Mouse (Mus musculus): ENCODE results near the gene Vsig4. TPM values are rescaled to one million over a fixed set of nuclear protein-coding genes. Genes with fewer than 3 reads are reported as not detected.
A peak's percentile ranks its signal among the peaks of the same experiment; 100 is the strongest.
"Not testable (repeated sequence)": the region's sequence is repeated elsewhere in the genome, so short reads cannot be mapped to it uniquely, and the experiment has no call there.

Vsig4 gene
- total RNA-seq (2021): 1 to 10 TPM in 1 of 2 experiments, under 1 TPM in 1; 0.65 to 1.0 TPM
- long read RNA-seq, experiment 1, partial matches to known transcripts: 0 of 2 reads
- long read RNA-seq, experiment 1, other reads (novel, unspliced or antisense): 0 of 2 reads
- long read RNA-seq, experiment 2: 0 reads

DNA sequence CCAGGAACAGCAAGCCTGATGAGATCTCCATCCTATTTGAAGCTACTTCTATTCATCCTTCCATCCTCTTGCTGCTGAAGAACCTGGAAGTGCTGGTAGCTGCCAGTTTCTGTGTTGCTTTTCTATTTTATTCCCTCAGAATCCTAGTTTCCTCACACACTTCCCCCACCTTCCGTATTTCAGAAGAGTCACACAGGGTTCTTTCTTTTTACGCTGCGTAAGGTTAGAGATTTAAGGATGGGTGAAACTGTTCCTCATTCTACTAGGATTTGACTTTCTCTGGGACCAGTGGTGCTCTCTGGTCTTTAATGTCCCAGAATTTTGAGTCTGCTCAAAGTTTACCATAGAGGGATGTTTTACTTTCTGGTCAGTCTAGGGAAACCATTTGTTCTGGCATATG lies at the start of gene Vsig4:
Vsig4 (minus strand) TSS at position 101 of the 400 bp plus-strand sequence.
- intact Hi-C loops (cut with DNase I): no loop called here
- DNase-seq: no peak

- no peak for DNase-seq
- intact Hi-C loops (cut with DNase I): no loop called here
Observed at GRCm38 (mm10) chrX:96339108-96339507, 45.9 kb upstream of the Vsig4 start.

DNA sequence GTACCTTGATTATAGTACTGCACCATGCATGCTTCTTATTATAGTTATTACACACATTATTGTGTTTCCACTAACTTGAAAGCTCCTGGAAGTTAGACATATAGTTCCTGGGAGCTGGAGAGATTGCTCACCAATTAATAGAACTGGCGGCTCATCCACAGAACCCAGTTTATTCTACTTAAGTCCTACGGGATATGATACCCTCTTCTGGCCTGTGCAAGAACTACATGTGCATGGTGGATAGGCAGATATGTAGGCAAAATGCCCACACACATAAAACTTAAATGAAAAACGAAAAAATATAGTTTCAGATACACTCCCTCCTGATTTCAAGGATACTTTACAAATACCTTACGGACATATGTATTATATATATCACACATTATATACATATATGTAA lies 36.5 kb upstream of the Vsig4 start:
- DNase-seq: peak; percentile 1 to 21
- intact Hi-C loops (cut with DNase I): loop anchor here (10.0 kb wide), 1 partner anchor 315 kb away; no protein-coding TSS in a partner anchor

DNA sequence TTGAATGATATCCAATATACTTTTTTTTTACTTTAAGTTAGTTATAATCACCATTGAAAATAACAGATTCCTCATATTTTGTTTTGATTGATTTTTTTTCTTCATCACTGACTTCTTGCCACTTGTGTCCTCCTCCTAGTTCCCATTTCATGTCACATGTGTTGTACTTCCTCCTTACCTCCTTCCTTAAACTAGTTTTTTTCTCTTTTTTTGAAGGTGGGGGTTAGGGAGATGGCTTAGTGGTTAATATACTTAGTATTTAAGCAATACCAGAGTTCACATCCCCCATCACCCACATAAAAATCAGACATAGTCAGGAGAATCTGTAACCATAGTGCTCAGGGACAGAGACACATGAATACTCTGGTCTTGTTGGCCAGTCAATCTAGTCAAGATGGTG lies 36.7 kb downstream of the Vsig4 start:
- no peak for DNase-seq
- intact Hi-C loops (cut with DNase I): no loop called here

DNA sequence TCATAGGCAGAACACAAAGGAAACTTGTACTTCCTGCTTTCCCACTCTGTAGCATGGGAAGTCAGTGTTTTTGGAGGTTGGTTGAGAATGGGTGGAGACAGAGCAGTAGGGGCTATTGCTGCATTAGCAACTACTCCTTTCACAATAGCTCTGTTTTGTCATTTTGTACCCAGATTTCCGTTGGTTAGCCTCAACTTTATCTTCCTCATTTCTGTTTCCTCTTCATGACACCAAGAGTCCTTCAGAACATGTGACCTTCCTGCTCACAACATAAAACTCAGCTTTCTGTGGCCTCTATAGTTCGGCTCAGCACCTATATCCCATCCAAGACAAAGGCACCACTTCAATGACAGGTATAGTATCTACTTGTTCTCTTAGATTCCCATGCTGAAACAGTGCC lies 53.6 kb downstream of the Vsig4 start:
- intact Hi-C loops (cut with DNase I): no loop called here
- DNase-seq: no peak

DNA sequence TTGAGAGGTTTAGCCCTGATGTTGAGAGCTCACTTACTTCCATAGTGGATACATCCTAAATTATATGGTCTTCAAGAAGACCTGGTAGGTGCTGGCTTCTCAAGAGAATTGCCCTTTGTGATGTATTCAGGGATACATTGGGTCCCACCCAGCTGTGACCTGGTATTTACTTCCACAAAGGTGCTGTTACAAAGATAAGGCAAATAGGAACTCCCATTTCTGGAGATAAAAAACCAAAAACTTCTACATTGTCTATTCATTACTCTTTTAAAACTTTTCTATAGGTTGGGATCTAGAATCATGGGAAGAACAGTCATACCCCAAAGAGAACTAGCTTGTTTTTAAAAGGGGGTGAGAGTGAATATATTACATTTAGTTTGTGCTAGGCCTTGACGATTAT lies 54.2 kb downstream of the Vsig4 start:
- no peak for DNase-seq
- intact Hi-C loops (cut with DNase I): no loop called here

DNA sequence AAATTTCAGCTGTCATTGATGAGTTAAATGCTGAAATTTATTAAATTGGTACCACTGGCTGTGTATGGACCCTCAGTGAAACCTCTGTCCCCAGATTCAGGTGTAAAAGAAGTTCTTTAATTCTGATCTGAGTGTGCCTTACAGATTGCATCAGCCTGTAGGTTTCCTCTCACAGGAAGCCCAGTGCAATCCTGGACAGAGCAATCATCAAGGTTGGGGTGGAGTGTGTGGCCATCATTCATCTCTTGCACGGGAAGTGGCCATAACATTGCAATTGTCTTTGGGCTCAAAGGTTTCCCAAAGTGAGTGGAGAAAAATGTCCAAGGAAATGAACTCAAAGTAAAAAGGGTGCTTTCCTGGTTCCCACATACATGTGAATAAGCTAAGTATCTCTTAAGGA lies 57.5 kb downstream of the Vsig4 start:
- intact Hi-C loops (cut with DNase I): no loop called here
- DNase-seq: no peak

DNA sequence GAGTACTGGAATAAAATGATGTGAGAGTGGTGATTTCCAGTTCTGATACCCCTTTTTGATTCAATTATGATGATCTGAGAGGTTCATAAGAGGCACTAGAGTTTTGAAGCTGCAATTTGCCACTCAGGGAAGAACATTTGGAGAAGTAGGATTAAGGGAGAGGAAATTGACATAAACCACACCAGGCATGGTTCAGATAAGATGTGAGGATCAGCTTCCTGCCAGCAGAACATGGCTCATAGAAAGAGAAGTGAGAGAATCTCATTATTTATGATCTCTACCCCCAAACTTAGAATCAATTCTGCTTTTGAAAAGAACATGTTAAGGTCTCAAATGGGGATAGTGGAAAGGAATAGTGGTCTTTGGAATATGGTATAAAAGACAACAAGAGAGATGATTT lies 66.2 kb downstream of the Vsig4 start:
- intact Hi-C loops (cut with DNase I): no loop called here
- no peak for DNase-seq

DNA sequence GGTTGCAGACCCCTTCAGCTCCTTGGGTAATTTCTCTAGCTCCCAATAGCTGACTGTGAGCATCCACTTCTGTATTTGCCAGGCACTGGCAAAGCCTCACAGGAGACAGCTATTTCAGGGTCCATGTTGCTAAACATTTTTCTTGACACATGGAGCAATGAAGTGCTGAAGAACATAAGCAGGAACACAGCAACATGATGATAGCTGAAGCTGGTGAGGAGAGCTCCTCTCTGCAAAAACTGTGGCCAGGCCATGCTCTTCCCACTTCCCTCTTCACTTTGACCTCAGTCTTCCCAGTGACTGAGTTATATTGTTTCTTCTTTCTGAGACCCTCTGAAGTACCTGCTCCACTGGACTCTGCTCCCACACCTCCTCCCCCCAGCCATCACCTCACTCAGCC lies 67.8 kb downstream of the Vsig4 start:
- intact Hi-C loops (cut with DNase I): no loop called here

GRCm38 (mm10) chrX:96224210-96224609 lies 69.0 kb downstream of the Vsig4 start:
- intact Hi-C loops (cut with DNase I): no loop called here
- DNase-seq: no peak

More for the DNA sequence above, 67.8 kb downstream of the Vsig4 start:
- DNase-seq: no peak

DNA sequence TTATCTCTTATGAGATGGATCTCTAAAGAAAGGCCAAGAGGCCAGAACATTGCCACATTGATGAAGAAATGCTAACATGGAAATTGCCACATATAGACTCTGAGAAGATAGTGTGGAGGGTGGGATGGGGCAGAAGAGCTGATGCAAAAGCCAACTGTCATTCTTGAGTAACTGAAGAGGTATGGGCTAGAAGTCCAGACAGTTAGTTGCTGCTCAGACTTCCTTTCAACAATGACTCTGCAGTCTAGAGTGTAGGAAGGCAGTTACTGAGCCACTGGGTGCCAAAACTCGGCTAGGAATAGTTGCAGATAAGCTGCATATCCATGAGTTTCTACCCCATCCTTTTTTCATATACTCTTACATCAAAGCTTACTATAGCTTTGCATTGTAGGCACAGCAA lies 75.2 kb downstream of the Vsig4 start:
- no peak for DNase-seq
- intact Hi-C loops (cut with DNase I): no loop called here

DNA sequence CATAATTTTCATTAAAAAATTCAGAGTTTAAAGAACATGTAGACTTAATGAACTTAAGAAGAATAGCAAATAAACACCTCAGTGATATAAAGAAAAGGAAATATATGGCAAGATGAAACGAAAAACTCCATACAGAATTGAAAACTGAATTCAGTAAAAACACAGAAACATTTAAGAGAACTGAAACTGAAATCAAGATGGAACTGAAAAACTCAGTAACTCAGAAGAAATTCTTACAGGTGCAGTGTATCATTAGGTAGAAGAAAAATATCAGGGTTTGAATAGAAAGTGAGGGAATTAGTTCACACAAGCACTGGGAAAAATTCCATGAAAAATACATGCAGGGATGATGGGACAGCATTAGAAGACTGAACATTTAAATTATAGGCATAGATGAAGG lies 86.4 kb downstream of the Vsig4 start:
- intact Hi-C loops (cut with DNase I): no loop called here
- DNase-seq: no peak

DNA sequence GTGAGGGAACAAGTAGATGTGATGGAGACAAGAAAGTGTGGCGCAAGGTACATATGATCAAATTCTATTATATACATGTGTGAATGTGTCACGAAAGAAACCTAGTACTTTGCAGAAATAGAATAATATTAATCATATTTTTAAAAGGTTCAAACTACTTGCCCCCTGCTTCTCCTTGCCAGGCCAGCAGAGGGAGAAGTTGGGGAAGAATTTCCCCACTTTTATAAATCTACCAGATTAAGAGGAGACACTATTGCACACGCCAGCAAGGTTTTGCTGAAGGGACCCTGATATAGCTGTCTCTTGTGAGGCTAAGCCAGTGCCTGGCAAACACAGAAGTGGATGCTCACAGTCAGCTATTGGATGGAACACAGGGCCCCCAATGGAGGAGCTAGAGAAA lies 88.1 kb downstream of the Vsig4 start:
- DNase-seq; intact Hi-C loops (cut with DNase I): not testable (repeated sequence)

Small RNA genes within 50 kb of the gene (microRNA-seq; reads per million reads assigned to microRNA genes)
- 7.2 to 149 reads per million in 2 experiments for gene Mir223

Other genes starting within 250 kb of the Vsig4 start
- gene Msn, start 197.4 kb downstream of the Vsig4 start, total RNA-seq (2021): 100 to 1,000 TPM; 146 to 163 TPM
- 1 to 10 TPM; 6.6 TPM for gene Heph, start 161.9 kb upstream of the Vsig4 start, total RNA-seq (2021)
- gene Hsf3, start 162.9 kb upstream of the Vsig4 start, total RNA-seq (2021): not detected